ENCODE assay signal across 9 mouse cellular contexts in the genomic region with DNA sequence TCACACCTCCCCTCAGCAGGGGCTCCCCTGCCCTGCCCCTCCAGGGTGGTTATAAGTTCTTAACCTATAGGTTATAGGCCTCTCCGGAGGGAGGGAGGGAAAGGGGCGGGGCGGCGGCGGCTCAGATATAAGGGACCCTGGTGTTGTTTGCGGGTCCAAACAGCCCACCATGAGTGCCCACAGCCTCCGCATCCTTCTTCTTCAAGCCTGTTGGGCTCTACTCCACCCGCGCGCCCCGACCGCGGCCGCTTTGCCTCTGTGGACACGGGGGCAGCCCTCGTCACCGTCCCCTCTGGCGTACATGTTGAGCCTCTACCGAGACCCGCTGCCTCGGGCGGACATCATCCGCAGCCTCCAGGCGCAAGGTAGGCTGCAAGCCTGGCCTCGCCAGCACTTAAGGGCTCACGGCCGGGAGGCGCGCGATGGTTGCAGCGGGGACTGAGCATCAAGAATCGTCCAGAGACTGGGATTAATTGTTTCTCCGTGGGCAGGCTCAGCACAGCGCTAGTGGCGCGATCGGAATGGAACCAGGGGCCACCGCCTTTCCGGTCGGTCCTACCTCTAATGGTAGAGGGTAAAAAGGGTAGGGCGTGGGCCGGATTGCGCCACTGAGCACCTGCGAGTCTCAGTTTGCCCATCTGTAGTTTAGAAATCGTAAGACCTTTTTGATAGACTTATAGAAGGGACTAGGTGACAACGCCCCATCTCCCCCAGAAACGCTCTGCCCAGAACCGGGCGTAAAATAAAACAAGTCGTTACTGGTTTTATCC. TPM values are rescaled to one million over a fixed set of nuclear protein-coding genes. Genes with fewer than 3 reads are reported as not detected.
A peak's percentile ranks its signal among the peaks of the same experiment; 100 is the strongest.
DNase-seq lines count a peak whose midpoint lies in the region; ATAC-seq and TF ChIP-seq lines count a peak whose summit lies in the region.
"Had no signal": no experiment of that assay in that cellular context is flagged by ENCODE, and none has a peak within 500 bp of the region (broad histone marks: within the 10 kb centered on the region; RNA-seq: fewer than 3 reads in every experiment).

No protein-coding gene starts in this region.

- TF ChIP-seq CTCF in cerebellum, adult 2 months (IDR thresholded peaks at IDR 0.05; ENCODE audit: borderline replicate concordance, insufficient read depth, low read depth, low read length): no peak
- TF ChIP-seq CTCF in olfactory bulb, adult 2 months (IDR thresholded peaks at IDR 0.05; ENCODE audit: insufficient read depth, low read depth, low read length): no peak

- H3K36me3 ChIP-seq in ES-E14 (ENCODE audit: control insufficient read depth, insufficient read depth, low read length, poor library complexity, severe bottlenecking): peaks cover 22% of the 10 kb centered on the region
- no peaks in the 10 kb centered on the region for H3K36me3 ChIP-seq in liver, embryonic 11.5 days (ENCODE audit: control insufficient read depth, insufficient read depth, low read length)

- in situ Hi-C loops in ES-E14 (cut with MboI; ENCODE audit: low sequenced_read_pairs in 2 of 2, unreplicated experiment in 2 of 2): no loop called here

- peaks cover 1% of the 10 kb centered on the region; the same call in 1 of the 2 replicates for H3K27me3 ChIP-seq in cerebellum, adult 2 months (ENCODE audit: control insufficient read depth, insufficient read depth, low read length)
- H3K27me3 ChIP-seq in liver, embryonic 11.5 days (replicated peaks; ENCODE audit: control insufficient read depth, insufficient read depth, low read length): peaks cover 38% of the 10 kb centered on the region

- no peak for DNase-seq in cerebellum, adult 2 months
- DNase-seq in cerebellum, adult 18-20 months: no peak
- peak; percentile 77 for DNase-seq in ES-E14 (ENCODE audit: low read depth, low spot score)
- DNase-seq in liver, embryonic 11.5 days (ENCODE audit: low spot score): peak; percentile 62
- no peak for DNase-seq in c-Kit-positive CD71-positive TER-119-positive erythroid progenitor cells, embryonic 14.5 days (ENCODE audit: low spot score)
- no peak for DNase-seq in urinary bladder, postnatal 25 days (ENCODE audit: low spot score)

- WGBS in cerebellum, adult 2 months: 4% methylated on average over 50 of the region's 50 CpGs
- WGBS in liver, embryonic 11.5 days: 1% methylated on average over 50 of the region's 50 CpGs
- 3% methylated on average over 49 of the region's 50 CpGs for WGBS in olfactory bulb, adult 2 months

- ATAC-seq in granulocyte monocyte progenitor cell, adult 5-6 weeks (replicated peaks; ENCODE audit: poor library complexity, severe bottlenecking): 0 out of 2 replicates have a peak, but pooled peaks have one; percentile 10
- no peak for ATAC-seq in liver, embryonic 11.5 days (replicated peaks; ENCODE audit: low FRiP score)

- H3K9me3 ChIP-seq in ES-E14 (ENCODE audit: control insufficient read depth, insufficient read depth, low read depth, low read length): no peaks in the 10 kb centered on the region
- no peaks in the 10 kb centered on the region for H3K9me3 ChIP-seq in liver, embryonic 11.5 days (ENCODE audit: control insufficient read depth, low read length)

- H3K27ac ChIP-seq in cerebellum, adult 2 months (ENCODE audit: insufficient read depth, low read length): no peak overlapping the region
- peak overlapping the region; percentile 96 for H3K27ac ChIP-seq in ES-E14 (ENCODE audit: insufficient read depth, low read depth, low read length, poor library complexity, severe bottlenecking)
- H3K27ac ChIP-seq in liver, embryonic 11.5 days (ENCODE audit: low read depth, low read length): no peak overlapping the region
- no peak overlapping the region for H3K27ac ChIP-seq in olfactory bulb, adult 2 months (ENCODE audit: insufficient read depth, low read depth, low read length)

- no peaks in the 10 kb centered on the region; the same call in 1 of the 2 replicates for H3K4me1 ChIP-seq in cerebellum, adult 2 months (ENCODE audit: control insufficient read depth, insufficient read depth, low read length)
- peaks cover 4 to 16% of the 10 kb centered on the region in 2 experiments for H3K4me1 ChIP-seq in ES-E14 (ENCODE audit: control insufficient read depth in 2 of 2, insufficient read depth in 2 of 2, low read length in 2 of 2, poor library complexity in 1 of 2)
- H3K4me1 ChIP-seq in liver, embryonic 11.5 days (replicated peaks; ENCODE audit: control insufficient read depth, insufficient read depth, low read length): peaks cover 5% of the 10 kb centered on the region
- peaks cover 8% of the 10 kb centered on the region for H3K4me1 ChIP-seq in olfactory bulb, adult 2 months (ENCODE audit: control insufficient read depth, insufficient read depth, low read length)

- peak overlapping the region; percentile 88 for H3K9ac ChIP-seq in ES-E14 (ENCODE audit: insufficient read depth, low read depth, low read length, poor library complexity, severe bottlenecking)
- peak overlapping the region; percentile 31; the same call in 1 of the 2 replicates for H3K9ac ChIP-seq in liver, embryonic 11.5 days (ENCODE audit: low read depth, low read length)

- peak overlapping the region; percentile 84 for H3K4me2 ChIP-seq in liver, embryonic 11.5 days

- no peak for TF ChIP-seq POLR2A in cerebellum, adult 2 months (IDR thresholded peaks at IDR 0.05; ENCODE audit: borderline replicate concordance, insufficient read depth, low read length)
- no peak for TF ChIP-seq POLR2A in olfactory bulb, adult 2 months (IDR thresholded peaks at IDR 0.05; ENCODE audit: insufficient read depth, low read depth, low read length)

- peak overlapping the region; percentile 42 for H3K4me3 ChIP-seq in cerebellum, adult 2 months (replicated peaks; ENCODE audit: insufficient read depth, low read depth, low read length)
- peak overlapping the region; percentile 92 to 93 for H3K4me3 ChIP-seq in ES-E14 (ENCODE audit: insufficient read depth in 1 of 2, low read depth in 1 of 2, low read length in 2 of 2, poor library complexity in 1 of 2, severe bottlenecking in 1 of 2)
- peak overlapping the region; percentile 53 for H3K4me3 ChIP-seq in liver, embryonic 11.5 days (ENCODE audit: low read depth, low read length)
- H3K4me3 ChIP-seq in olfactory bulb, adult 2 months (ENCODE audit: insufficient read depth, low read depth, low read length): peak overlapping the region; percentile 49

TF ChIP-seq in ES-E14, 5 proteins besides CTCF, POLR2A, EP300 and RAD21:
- TF ChIP-seq ZNF384 (IDR thresholded peaks at IDR 0.05; ENCODE audit: low read depth, low read length) (no peak), MAFK (IDR thresholded peaks at IDR 0.05; ENCODE audit: insufficient read depth, low read depth, low read length) (no peak), HCFC1 (IDR thresholded peaks at IDR 0.05; ENCODE audit: borderline replicate concordance, insufficient read depth, low read length) (no peak), ZC3H11A (IDR thresholded peaks at IDR 0.05; ENCODE audit: borderline replicate concordance, low read depth, low read length) (no peak), CHD2 (IDR thresholded peaks at IDR 0.05; ENCODE audit: low read depth, low read length) (no peak)

RNA-seq across cellular contexts. Expression of a gene that starts 0.5 kb away (rescaled TPM):
- 0.68 and 0.97 TPM in 2 replicates for polyA plus RNA-seq in cerebellum, adult 2 months (2012; rRNA removed)
- total RNA-seq in ES-E14 (2012; rRNA removed): 164 and 277 TPM in 2 replicates
- total RNA-seq in granulocyte monocyte progenitor cell, adult 5-6 weeks (2014; fragmentation: Nextera tagmentation): not detected in 2 replicates
- not detected in 2 replicates for total RNA-seq in granulocyte monocyte progenitor cell, adult 5-6 weeks (2017)
- 0.84 and 0.86 TPM in 2 replicates for polyA plus RNA-seq in liver, embryonic 11.5 days (2014; fragmentation: Nextera tagmentation; extraction: Ambion mirVana)
- not detected in 2 replicates for polyA plus RNA-seq in olfactory bulb, adult 2 months (2012; ENCODE audit: insufficient read depth, insufficient read length, low replicate concordance, missing spikeins)
- total RNA-seq: heart, adult 18-20 months had no signal

RNA-seq across cellular contexts. Expression of a gene that starts 34.1 kb away (rescaled TPM):
- polyA plus RNA-seq in cerebellum, adult 2 months (2012; rRNA removed): 30.4 and 32.0 TPM in 2 replicates
- total RNA-seq in ES-E14 (2012; rRNA removed): 27.0 and 32.3 TPM in 2 replicates
- total RNA-seq in granulocyte monocyte progenitor cell, adult 5-6 weeks (2014; fragmentation: Nextera tagmentation): 175 and 185 TPM in 2 replicates
- total RNA-seq in granulocyte monocyte progenitor cell, adult 5-6 weeks (2017): 11.8 and 14.0 TPM in 2 replicates
- 27.1 and 33.3 TPM in 2 replicates for polyA plus RNA-seq in liver, embryonic 11.5 days (2014; fragmentation: Nextera tagmentation; extraction: Ambion mirVana)
- 105 TPM in 1 of 2 replicates, not detected in the other for polyA plus RNA-seq in olfactory bulb, adult 2 months (2012; ENCODE audit: insufficient read depth, insufficient read length, low replicate concordance, missing spikeins)

RNA-seq across cellular contexts. Expression of a gene that starts 35.0 kb away (rescaled TPM):
- polyA plus RNA-seq in cerebellum, adult 2 months (2012; rRNA removed): 15.5 and 15.6 TPM in 2 replicates
- 102 and 216 TPM in 2 replicates for total RNA-seq in ES-E14 (2012; rRNA removed)
- total RNA-seq in granulocyte monocyte progenitor cell, adult 5-6 weeks (2014; fragmentation: Nextera tagmentation): not detected in 2 replicates
- total RNA-seq in granulocyte monocyte progenitor cell, adult 5-6 weeks (2017): not detected in 2 replicates
- 17.0 and 18.4 TPM in 2 replicates for polyA plus RNA-seq in liver, embryonic 11.5 days (2014; fragmentation: Nextera tagmentation; extraction: Ambion mirVana)
- polyA plus RNA-seq in olfactory bulb, adult 2 months (2012; ENCODE audit: insufficient read depth, insufficient read length, low replicate concordance, missing spikeins): not detected in 2 replicates

RNA-seq across cellular contexts. Expression of a gene that starts 57.3 kb away (rescaled TPM):
- 20.8 and 20.9 TPM in 2 replicates for polyA plus RNA-seq in cerebellum, adult 2 months (2012; rRNA removed)
- 1.9 and 2.1 TPM in 2 replicates for total RNA-seq in ES-E14 (2012; rRNA removed)
- 6.6 and 11.5 TPM in 2 replicates for total RNA-seq in granulocyte monocyte progenitor cell, adult 5-6 weeks (2014; fragmentation: Nextera tagmentation)
- 4.8 and 5.6 TPM in 2 replicates for total RNA-seq in granulocyte monocyte progenitor cell, adult 5-6 weeks (2017)
- polyA plus RNA-seq in liver, embryonic 11.5 days (2014; fragmentation: Nextera tagmentation; extraction: Ambion mirVana): 12.0 and 14.1 TPM in 2 replicates
- polyA plus RNA-seq in olfactory bulb, adult 2 months (2012; ENCODE audit: insufficient read depth, insufficient read length, low replicate concordance, missing spikeins): not detected in 2 replicates

Comparison
In these comparisons a context has a peak if more than half of its experiments do, and no peak if none do; other contexts are left out.
1. DNase-seq: peak in ES-E14 (single experiment) and liver, embryonic 11.5 days (single experiment); none in cerebellum, adult 2 months (0 of 2), cerebellum, adult 18-20 months (0 of 2), c-Kit-positive CD71-positive TER-119-positive erythroid progenitor cells, embryonic 14.5 days (single experiment) and urinary bladder, postnatal 25 days (single experiment).
2. H3K4me3 ChIP-seq: peak in every context shown above with its lines; median percentile 92 in ES-E14; 53 in liver, embryonic 11.5 days; 49 in olfactory bulb, adult 2 months; 42 in cerebellum, adult 2 months.